Mouse (Mus musculus): ENCODE data around the gene H2-D1.
"Not testable (repeated sequence)": the region's sequence is repeated elsewhere in the genome, so short reads cannot be mapped to it uniquely, and the experiment has no call there.

H2-D1 gene

GRCm38 (mm10) chr17:35255301-35255700, 7.2 kb upstream of the H2-D1 start:
- in situ Hi-C loops (cut with MboI, MseI) = no loop called here

- in situ Hi-C loops (cut with MboI, MseI) = no loop called here
These were observed 6.8 kb upstream of the H2-D1 start for GRCm38 (mm10) chr17:35255704-35256103.

- in situ Hi-C loops (cut with MboI, MseI) = no loop called here
These were observed 5.2 kb upstream of the H2-D1 start for GRCm38 (mm10) chr17:35257378-35257777.

GRCm38 (mm10) chr17:35257824-35258491, 4.6 kb upstream of the H2-D1 start:
- in situ Hi-C loops (cut with MboI, MseI) = no loop called here

GRCm38 (mm10) chr17:35258492-35259478, 3.7 kb upstream of the H2-D1 start:
- in situ Hi-C loops (cut with MboI, MseI) = no loop called here

GRCm38 (mm10) chr17:35259621-35260020, 2.9 kb upstream of the H2-D1 start:
- in situ Hi-C loops (cut with MboI, MseI) = no loop called here

GRCm38 (mm10) chr17:35261651-35262050, 879 bp upstream of the H2-D1 start:
- in situ Hi-C loops (cut with MboI, MseI) = no loop called here

- in situ Hi-C loops (cut with MboI, MseI) = no loop called here
These were observed 973 bp downstream of the H2-D1 start for GRCm38 (mm10) chr17:35263523-35263883.

- in situ Hi-C loops (cut with MboI, MseI) = no loop called here
These were observed 5.0 kb downstream of the H2-D1 start for GRCm38 (mm10) chr17:35267399-35268086.

- in situ Hi-C loops (cut with MboI, MseI) = no loop called here
These were observed 7.3 kb downstream of the H2-D1 start for GRCm38 (mm10) chr17:35269653-35270347.

- in situ Hi-C loops (cut with MboI, MseI) = no loop called here
These were observed 9.7 kb downstream of the H2-D1 start for GRCm38 (mm10) chr17:35272249-35272648.

- in situ Hi-C loops (cut with MboI, MseI) = no loop called here
These were observed 12.2 kb downstream of the H2-D1 start for GRCm38 (mm10) chr17:35274770-35275169.

GRCm38 (mm10) chr17:35276304-35276864, 13.9 kb downstream of the H2-D1 start:
- in situ Hi-C loops (cut with MboI, MseI) = no loop called here

- in situ Hi-C loops (cut with MboI, MseI) = no loop called here
These were observed 15.5 kb downstream of the H2-D1 start for GRCm38 (mm10) chr17:35278049-35278448.

GRCm38 (mm10) chr17:35278957-35279688, 16.6 kb downstream of the H2-D1 start:
- in situ Hi-C loops (cut with MboI, MseI) = no loop called here

GRCm38 (mm10) chr17:35280276-35280675, 17.7 kb downstream of the H2-D1 start:
- in situ Hi-C loops (cut with MboI, MseI) = no loop called here

- in situ Hi-C loops (cut with MboI, MseI) = no loop called here
These were observed 22.9 kb downstream of the H2-D1 start for GRCm38 (mm10) chr17:35285431-35285830.

GRCm38 (mm10) chr17:35295796-35296195, 33.3 kb downstream of the H2-D1 start:
- in situ Hi-C loops (cut with MboI, MseI) = not testable (repeated sequence)

- in situ Hi-C loops (cut with MboI, MseI) = not testable (repeated sequence)
These were observed 37.9 kb downstream of the H2-D1 start for GRCm38 (mm10) chr17:35300261-35300945.
